Mouse (Mus musculus) hindbrain, embryonic 10.5 days (tissue): Measurements from ENCODE around the gene Hist3h2a. TPM values are rescaled to one million over a fixed set of nuclear protein-coding genes. Genes with fewer than 3 reads are reported as not detected.
A peak's percentile ranks its signal among the peaks of the same experiment; 100 is the strongest.

Experiments
- DNase-seq: peaks from one replicate; pipeline ENCODE4 v3.0.0-alpha.2; 2017; ENCODE audit warnings: low spot score
- H3K27ac ChIP-seq: fragments of 300-500 bp; sonication (generic); 2 replicates; pipeline ENCODE4 v1.5.1; 2016; ENCODE audit warnings: mild to moderate bottlenecking, moderate library complexity
- H3K27me3 ChIP-seq: fragments of 300-500 bp; sonication (generic); 2 replicates; pipeline ENCODE4 v1.6.1; 2016; ENCODE audit warnings: mild to moderate bottlenecking; ENCODE audit not compliant: poor library complexity, insufficient read depth, severe bottlenecking
- H3K36me3 ChIP-seq: fragments of 300-500 bp; sonication (generic); 2 replicates; pipeline ENCODE4 v1.6.1; 2016; ENCODE audit warnings: mild to moderate bottlenecking, moderate library complexity
- H3K4me1 ChIP-seq: fragments of 300-500 bp; sonication (generic); replicated peaks from 2 replicates; pipeline ENCODE4 v1.6.1; 2016; ENCODE audit warnings: mild to moderate bottlenecking
- H3K4me3 ChIP-seq: fragments of 300-500 bp; sonication (generic); 2 replicates; pipeline ENCODE4 v1.5.1; 2016; ENCODE audit warnings: mild to moderate bottlenecking, moderate library complexity
- H3K9me3 ChIP-seq: fragments of 300-500 bp; sonication (generic); 2 replicates; pipeline ENCODE4 v1.6.1; 2016; ENCODE audit warnings: mild to moderate bottlenecking, moderate library complexity
- WGBS: fragments of 180-500 bp; shearing (Covaris S2); methylation state at CpG from one replicate; pipeline ENCODE4 v1.1.7; 2016; 5-methylcytosine and 5-hydroxymethylcytosine counted together
- polyA plus RNA-seq: library from polyadenylated mRNA; unstranded; fragments of >200 nt; fragmentation: Nextera tagmentation; extraction: Ambion mirVana; gene quantifications from 2 replicates; pipeline ENCODE4 v1.2.1, GENCODE M21; 2016

Hist3h2a gene
- polyA plus RNA-seq, 1 experiment from 2014 or later: 49.0 TPM

DNA sequence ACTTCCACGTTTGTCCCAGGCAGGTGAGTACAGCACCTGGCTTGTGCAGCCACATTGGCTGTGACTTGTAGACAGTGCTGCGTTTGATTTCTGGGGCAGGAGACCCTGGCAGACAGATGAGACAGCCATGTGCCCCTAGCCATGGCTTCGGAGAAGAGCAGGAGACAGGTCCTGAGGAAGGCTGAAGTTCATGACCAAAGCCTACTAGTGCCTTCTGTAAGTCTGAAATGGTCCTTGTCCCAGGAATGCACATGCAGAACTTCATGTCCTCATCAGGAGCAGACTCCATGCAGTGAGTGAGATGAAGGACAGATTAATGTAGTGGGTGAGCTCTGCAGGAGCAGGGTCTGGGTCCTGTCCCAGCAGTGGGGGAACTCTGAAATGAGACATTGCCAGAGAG is 37.4 kb downstream of the Hist3h2a start:
- H3K4me1 ChIP-seq: peaks cover 18% of the 10 kb centered on the region
- no peak for DNase-seq
- WGBS: 83% methylated on average over 3 of the region's 3 CpGs
- peaks cover 41% of the 10 kb centered on the region for H3K27me3 ChIP-seq
- no peaks in the 10 kb centered on the region for H3K9me3 ChIP-seq
- peaks cover 45% of the 10 kb centered on the region for H3K36me3 ChIP-seq
- H3K27ac ChIP-seq: no peak overlapping the region
- H3K4me3 ChIP-seq: no peak overlapping the region

- no peaks in the 10 kb centered on the region for H3K9me3 ChIP-seq
- H3K27ac ChIP-seq: no peak overlapping the region
- no peak overlapping the region for H3K4me3 ChIP-seq
- H3K36me3 ChIP-seq: peaks cover 32% of the 10 kb centered on the region
- peaks cover 18% of the 10 kb centered on the region for H3K4me1 ChIP-seq
- H3K27me3 ChIP-seq: peaks cover 44% of the 10 kb centered on the region
- DNase-seq: no peak
- 83% methylated on average over 6 of the region's 6 CpGs for WGBS
Measured at GRCm38 (mm10) chr11:58993091-58993670, 38.7 kb downstream of the Hist3h2a start.

DNA sequence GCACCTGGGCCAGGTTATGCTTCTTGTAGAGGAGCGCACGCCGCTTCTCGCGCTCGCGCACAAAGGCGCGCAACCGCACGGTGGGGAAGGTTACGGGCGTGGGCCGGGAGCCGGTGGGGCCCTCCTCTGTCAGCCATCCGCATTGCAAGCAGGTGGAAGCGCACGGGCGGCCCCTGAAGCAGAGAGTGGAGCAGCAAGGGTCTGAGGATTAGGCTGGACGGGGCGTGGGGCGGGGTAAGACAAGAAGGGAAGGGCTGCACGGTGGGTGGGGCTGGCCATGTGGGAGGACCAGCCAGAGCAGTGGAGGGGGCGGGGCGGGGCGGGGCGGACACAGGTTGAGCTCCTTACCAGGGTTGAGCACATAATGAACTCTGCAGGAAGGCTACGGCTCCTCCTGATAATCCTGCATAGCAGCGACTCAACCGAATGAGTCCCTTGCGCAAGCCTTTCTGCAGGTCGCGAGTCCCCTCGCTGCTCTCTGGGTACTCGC is 39.9 kb downstream of the Hist3h2a start:
- peak; percentile 64 for DNase-seq
- no peaks in the 10 kb centered on the region for H3K9me3 ChIP-seq
- 2% methylated on average over 35 of the region's 35 CpGs for WGBS
- H3K36me3 ChIP-seq: peaks cover 20% of the 10 kb centered on the region
- H3K4me3 ChIP-seq: peak overlapping the region; percentile 52
- peaks cover 23% of the 10 kb centered on the region for H3K4me1 ChIP-seq
- H3K27ac ChIP-seq: peak overlapping the region; percentile 35; the same call in 1 of the 2 replicates
- peaks cover 44% of the 10 kb centered on the region for H3K27me3 ChIP-seq

DNA sequence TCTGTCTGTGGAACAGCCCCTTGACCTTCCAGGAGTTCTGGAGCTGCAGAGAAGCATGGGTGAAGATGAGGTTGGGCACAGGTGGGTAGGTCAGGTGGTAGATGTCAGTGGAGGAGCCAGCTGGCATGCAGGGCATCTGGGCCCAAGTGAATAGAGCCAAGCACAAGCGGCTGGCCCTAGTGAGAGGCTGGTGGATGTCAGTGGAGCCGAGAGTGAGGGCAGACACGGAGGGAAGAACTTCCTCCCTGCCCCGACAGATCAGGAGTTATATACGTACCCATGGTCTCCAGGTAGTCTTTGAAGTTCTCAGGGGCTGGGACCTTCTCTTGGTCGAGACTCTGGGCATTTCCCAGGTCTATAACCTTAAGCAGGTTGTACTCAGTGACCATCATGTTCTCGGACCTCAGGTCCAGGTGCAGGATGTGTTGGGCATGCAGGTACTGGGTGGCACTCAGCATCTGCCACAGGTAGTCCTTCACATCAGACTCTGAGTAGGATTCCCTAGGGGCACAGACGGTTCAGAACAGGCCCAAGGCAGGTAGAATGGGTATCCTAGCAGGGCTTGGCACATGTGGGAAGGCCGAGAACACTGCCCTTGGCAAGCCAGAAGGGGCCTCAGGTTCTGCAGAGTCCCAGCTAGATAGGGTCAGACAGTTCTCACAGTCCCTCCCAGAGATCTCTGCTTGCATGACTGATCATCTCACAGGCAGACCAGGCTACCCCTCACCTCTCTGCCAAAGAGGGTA is 40.7 kb downstream of the Hist3h2a start:
- H3K9me3 ChIP-seq: no peaks in the 10 kb centered on the region
- 78% methylated on average over 9 of the region's 9 CpGs for WGBS
- H3K27ac ChIP-seq: no peak overlapping the region
- peak overlapping the region; percentile 52 for H3K4me3 ChIP-seq
- peaks cover 23% of the 10 kb centered on the region for H3K4me1 ChIP-seq
- peaks cover 12% of the 10 kb centered on the region for H3K36me3 ChIP-seq
- no peak for DNase-seq
- H3K27me3 ChIP-seq: peaks cover 48% of the 10 kb centered on the region

GRCm38 (mm10) chr11:58995807-58996370 is 41.4 kb downstream of the Hist3h2a start:
- peaks cover 5% of the 10 kb centered on the region for H3K36me3 ChIP-seq
- H3K27ac ChIP-seq: no peak overlapping the region
- peaks cover 23% of the 10 kb centered on the region for H3K4me1 ChIP-seq
- 54% methylated on average over 12 of the region's 12 CpGs for WGBS
- no peak for DNase-seq
- H3K9me3 ChIP-seq: no peaks in the 10 kb centered on the region
- no peak overlapping the region for H3K4me3 ChIP-seq
- H3K27me3 ChIP-seq: peaks cover 50% of the 10 kb centered on the region

- no peak for DNase-seq
- no peak overlapping the region for H3K27ac ChIP-seq
- peaks cover 23% of the 10 kb centered on the region for H3K4me1 ChIP-seq
- H3K9me3 ChIP-seq: no peaks in the 10 kb centered on the region
- WGBS: 85% methylated on average over 5 of the region's 5 CpGs
- peaks cover 46% of the 10 kb centered on the region for H3K27me3 ChIP-seq
- H3K4me3 ChIP-seq: no peak overlapping the region
- H3K36me3 ChIP-seq: no peaks in the 10 kb centered on the region
Measured at GRCm38 (mm10) chr11:58997541-58997940, 43.1 kb downstream of the Hist3h2a start.

- WGBS: 64% methylated on average over 11 of the region's 11 CpGs
- H3K4me1 ChIP-seq: peaks cover 19% of the 10 kb centered on the region
- H3K9me3 ChIP-seq: no peaks in the 10 kb centered on the region
- H3K27ac ChIP-seq: no peak overlapping the region
- no peaks in the 10 kb centered on the region for H3K36me3 ChIP-seq
- DNase-seq: no peak
- H3K4me3 ChIP-seq: no peak overlapping the region
- H3K27me3 ChIP-seq: peaks cover 32% of the 10 kb centered on the region
Measured at GRCm38 (mm10) chr11:58999158-58999557, 44.7 kb downstream of the Hist3h2a start.

DNA sequence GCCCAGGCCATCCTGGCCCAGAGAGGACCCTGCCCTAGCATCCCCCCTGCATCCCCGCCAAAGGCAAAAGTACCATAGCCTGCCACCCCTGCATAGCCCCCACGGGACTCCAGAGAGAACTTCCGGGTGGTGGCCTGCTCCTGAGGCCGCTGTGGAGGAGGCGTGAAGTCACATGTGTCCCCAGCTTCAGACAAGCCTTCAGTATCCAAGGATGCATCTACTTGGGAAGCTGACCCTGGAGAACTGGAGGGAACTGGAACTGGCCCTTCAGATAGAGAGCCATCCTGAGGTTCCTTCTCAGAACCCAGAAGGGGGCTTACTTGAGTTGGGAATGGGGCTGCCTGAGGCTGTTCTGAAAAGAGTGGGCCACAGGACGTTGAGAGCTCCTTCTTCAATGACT is 45.3 kb downstream of the Hist3h2a start:
- Histone ChIP-seq H3K4me3 (no peak overlapping the region), H3K4me1 (peaks cover 13% of the 10 kb centered on the region), H3K27me3 (peaks cover 25% of the 10 kb centered on the region), H3K27ac (no peak overlapping the region), H3K9me3 (no peaks in the 10 kb centered on the region), H3K36me3 (no peaks in the 10 kb centered on the region)
- 83% methylated on average over 6 of the region's 6 CpGs for WGBS
- DNase-seq: no peak

- peaks cover 8% of the 10 kb centered on the region; the same call in 1 of the 2 replicates for H3K4me1 ChIP-seq
- peaks cover 17% of the 10 kb centered on the region for H3K27me3 ChIP-seq
- H3K4me3 ChIP-seq: no peak overlapping the region
- H3K9me3 ChIP-seq: no peaks in the 10 kb centered on the region
- no peaks in the 10 kb centered on the region for H3K36me3 ChIP-seq
- DNase-seq: no peak
- 94% methylated on average over 21 of the region's 21 CpGs for WGBS
- no peak overlapping the region for H3K27ac ChIP-seq
Measured at GRCm38 (mm10) chr11:59000635-59001034, 46.1 kb downstream of the Hist3h2a start.

DNA sequence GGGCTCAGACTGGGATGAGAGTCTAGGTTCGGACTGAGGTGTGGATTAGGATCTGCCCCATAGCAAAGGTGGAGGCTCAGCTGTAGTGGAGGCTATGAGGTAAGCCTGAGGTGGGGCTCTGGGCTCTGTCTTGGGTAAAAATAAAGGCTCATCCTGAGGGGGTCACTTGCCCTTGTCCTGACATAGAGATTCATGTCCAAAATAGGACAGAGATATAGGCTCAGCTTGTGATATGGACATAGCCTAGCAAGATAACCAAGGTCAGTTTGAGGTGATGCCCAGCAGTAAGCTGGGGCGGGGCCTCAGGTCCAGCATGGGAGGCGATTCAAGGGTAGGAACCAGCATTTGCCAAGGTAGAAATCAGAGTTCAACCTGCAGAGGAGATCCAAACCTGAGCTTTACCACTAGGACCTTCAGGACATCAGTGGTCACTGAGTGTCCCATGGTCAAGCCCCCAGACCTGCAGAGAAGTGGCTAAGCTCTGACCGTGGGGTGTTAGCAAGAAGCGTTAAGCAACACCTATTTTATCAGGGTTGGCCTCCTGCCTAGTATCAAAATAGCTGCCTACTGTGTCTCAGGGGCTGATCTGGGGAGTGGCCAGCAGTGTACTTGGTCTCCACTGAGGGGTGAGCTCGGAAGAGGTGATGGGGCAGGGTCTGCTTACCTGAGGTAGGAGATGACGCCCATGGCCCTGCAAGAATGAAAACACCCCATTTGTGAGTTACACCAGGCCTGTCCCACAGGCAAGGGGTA is 48.0 kb downstream of the Hist3h2a start:
- Histone ChIP-seq H3K27ac (no peak overlapping the region), H3K36me3 (no peaks in the 10 kb centered on the region), H3K27me3 (peaks cover 11% of the 10 kb centered on the region; the same call in 1 of the 2 replicates), H3K4me1 (0 out of 2 replicates have a peak, but pooled peaks cover 5% of the 10 kb centered on the region), H3K9me3 (no peaks in the 10 kb centered on the region), H3K4me3 (no peak overlapping the region)
- WGBS: 77% methylated on average over 7 of the region's 7 CpGs
- no peak for DNase-seq
